Mouse (Mus musculus): ENCODE measurements around the gene Rara.

- TF ChIP-seq CTCF (IDR thresholded peaks at IDR 0.05; ENCODE audit: borderline replicate concordance, insufficient read depth, low read depth, low read length): no peak
- TF ChIP-seq POLR2A (IDR thresholded peaks at IDR 0.05; ENCODE audit: borderline replicate concordance, insufficient read depth, low read length): no peak
Observed at GRCm38 (mm10) chr11:98925265-98925721, 2.3 kb upstream of the Rara start.

Measured in cerebellum, adult 2 months (tissue).